Mouse (Mus musculus) testis, adult 2 months (tissue): ENCODE results near the gene Trim14. TPM values are rescaled to one million over a fixed set of nuclear protein-coding genes. Genes with fewer than 3 reads are reported as not detected.

ENCODE experiments used
- H3K27ac ChIP-seq: fragments of 200-500 bp; 2 replicates; pipeline ENCODE4 v1.5.1; 2012; ENCODE audit warnings: low read depth, low read length; ENCODE audit not compliant: control insufficient read depth, insufficient read depth
- H3K27me3 ChIP-seq: fragments of 200-500 bp; 2 replicates; pipeline ENCODE4 v1.6.1; 2012; ENCODE audit warnings: mild to moderate bottlenecking, low read length, moderate library complexity; ENCODE audit not compliant: control insufficient read depth, insufficient read depth
- H3K36me3 ChIP-seq: fragments of 200-500 bp; 2 replicates; pipeline ENCODE4 v1.6.1; 2012; ENCODE audit warnings: mild to moderate bottlenecking, low read length; ENCODE audit not compliant: control insufficient read depth, insufficient read depth
- H3K4me1 ChIP-seq: fragments of 200-500 bp; 2 replicates; pipeline ENCODE4 v1.6.1; 2012; ENCODE audit warnings: low read length; ENCODE audit not compliant: control insufficient read depth, insufficient read depth
- H3K4me3 ChIP-seq: fragments of 200-500 bp; 2 replicates; pipeline ENCODE4 v1.5.1; 2012; ENCODE audit warnings: low read depth, mild to moderate bottlenecking, low read length, moderate library complexity, mixed read lengths; ENCODE audit not compliant: control insufficient read depth
- CTCF ChIP-seq: fragments of 200-500 bp; IDR thresholded peaks from 2 replicates; pipeline ENCODE4 v1.5.1; 2012; ENCODE audit warnings: low read depth, mild to moderate bottlenecking, inconsistent platforms, low read length, moderate library complexity; ENCODE audit not compliant: control insufficient read depth, insufficient read depth, insufficient replicate concordance
- POLR2A ChIP-seq: fragments of 200-500 bp; IDR thresholded peaks from 2 replicates; pipeline ENCODE4 v1.6.1; 2012; ENCODE audit warnings: low read depth, mild to moderate bottlenecking, inconsistent platforms, low read length, moderate library complexity; ENCODE audit not compliant: control insufficient read depth
- polyA plus RNA-seq: library from polyadenylated mRNA; depleted of rRNA; stranded (reverse); fragments of >200 nt; gene quantifications from 2 replicates; pipeline ENCODE4 v1.2.3, GENCODE M21; 2012

Trim14 gene
- polyA plus RNA-seq, 1 experiment, result 6.4 TPM

DNA sequence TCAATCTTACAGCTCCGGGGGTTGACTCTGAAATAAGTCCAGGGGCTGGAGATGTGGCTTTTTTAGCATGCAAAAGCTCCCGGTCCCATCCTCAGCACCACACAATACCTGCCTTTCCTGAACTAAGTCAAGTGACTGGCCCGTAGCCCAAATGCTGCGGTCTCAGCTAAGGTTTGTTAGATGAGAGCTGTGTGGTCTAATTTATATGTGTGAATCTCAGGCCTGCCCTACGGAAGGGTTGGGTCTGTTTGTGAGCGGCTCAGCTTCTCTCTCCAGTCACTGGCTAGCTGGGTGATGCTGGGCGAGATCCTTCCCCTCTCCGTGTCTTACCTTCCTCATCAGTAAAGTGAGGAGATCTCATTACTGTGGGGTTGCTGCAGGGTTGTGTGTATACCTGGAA lies 32.2 kb upstream of the Trim14 start:
- Histone ChIP-seq H3K27me3 (no peaks in the 10 kb centered on the region), H3K4me3 (no peak overlapping the region), H3K4me1 (peaks cover 7% of the 10 kb centered on the region), H3K27ac (no peak overlapping the region), H3K36me3 (no peaks in the 10 kb centered on the region)
- no peak for TF ChIP-seq CTCF
- TF ChIP-seq POLR2A, result no peak

DNA sequence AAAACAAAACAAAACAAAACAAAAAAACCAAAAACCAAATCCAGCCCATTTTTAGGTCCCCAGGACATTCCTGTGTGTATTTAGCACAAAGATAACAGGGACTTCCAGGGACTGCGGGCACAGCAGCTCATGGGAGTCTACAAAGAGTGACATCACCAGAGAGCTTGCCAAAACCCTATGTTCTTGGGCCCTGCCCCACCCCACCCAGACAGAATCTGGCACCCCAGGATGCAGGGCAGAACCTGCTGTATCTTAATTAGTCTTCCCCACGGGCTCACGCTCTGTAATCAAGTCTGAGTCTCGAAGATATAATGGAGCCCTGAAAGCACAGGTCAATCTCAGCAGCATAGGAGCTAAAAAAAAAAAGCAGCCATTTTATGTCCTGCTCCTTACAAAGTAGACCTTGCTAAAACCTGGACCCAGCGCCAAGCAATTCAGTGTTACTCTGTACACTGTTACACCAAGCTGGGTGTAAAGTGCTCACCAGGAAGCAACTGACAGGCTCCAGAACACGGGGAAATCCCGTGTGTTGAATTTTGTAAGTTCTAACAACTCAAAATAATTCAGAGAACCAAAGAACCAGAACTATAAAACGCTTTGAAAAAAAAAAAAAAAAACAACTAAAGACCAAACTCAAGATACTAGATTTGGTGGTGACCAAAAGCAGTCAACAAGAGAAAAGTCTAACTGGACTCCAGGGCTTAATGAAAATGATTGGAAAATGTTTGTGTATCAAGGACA lies 31.2 kb upstream of the Trim14 start:
- H3K4me3 ChIP-seq, result no peak overlapping the region
- peaks cover 9% of the 10 kb centered on the region for H3K4me1 ChIP-seq
- H3K36me3 ChIP-seq, result no peaks in the 10 kb centered on the region
- H3K27ac ChIP-seq, result no peak overlapping the region
- no peaks in the 10 kb centered on the region for H3K27me3 ChIP-seq
- TF ChIP-seq CTCF, result no peak
- TF ChIP-seq POLR2A, result no peak

- H3K4me3 ChIP-seq, result peak overlapping the region; percentile 80
- H3K36me3 ChIP-seq, result no peaks in the 10 kb centered on the region
- peaks cover 9% of the 10 kb centered on the region for H3K4me1 ChIP-seq
- no peak overlapping the region for H3K27ac ChIP-seq
- no peaks in the 10 kb centered on the region for H3K27me3 ChIP-seq
- no peak for TF ChIP-seq CTCF
- TF ChIP-seq POLR2A, result no peak
Observed at GRCm38 (mm10) chr4:46565393-46565955, 29.5 kb upstream of the Trim14 start.

DNA sequence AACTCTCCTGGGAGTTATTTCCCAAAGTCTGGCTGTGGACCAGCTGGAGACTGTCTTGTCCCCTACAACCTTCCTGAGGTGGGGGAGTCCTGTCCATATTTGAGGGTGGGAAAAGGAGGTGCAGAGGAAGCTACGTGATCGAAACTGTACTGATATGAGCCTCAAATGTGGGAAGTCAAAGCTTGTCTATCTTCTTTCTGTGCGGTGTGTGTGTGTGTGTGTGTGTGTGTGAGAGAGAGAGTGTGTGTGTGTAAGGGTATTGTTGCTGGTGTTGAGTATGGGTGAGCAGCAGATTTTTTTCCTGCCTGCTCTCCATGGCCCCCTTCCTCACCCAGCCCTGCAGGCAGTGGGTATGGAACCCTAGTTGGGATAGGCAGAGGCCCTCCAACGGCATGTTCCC lies 28.3 kb upstream of the Trim14 start:
- Histone ChIP-seq H3K27ac (no peak overlapping the region), H3K36me3 (no peaks in the 10 kb centered on the region), H3K4me1 (peaks cover 9% of the 10 kb centered on the region), H3K4me3 (peak overlapping the region; percentile 80), H3K27me3 (no peaks in the 10 kb centered on the region)
- TF ChIP-seq CTCF, result no peak
- no peak for TF ChIP-seq POLR2A

- Histone ChIP-seq H3K27ac (no peak overlapping the region), H3K4me1 (peaks cover 9% of the 10 kb centered on the region)
Observed at GRCm38 (mm10) chr4:46563847-46564246, 27.9 kb upstream of the Trim14 start.

DNA sequence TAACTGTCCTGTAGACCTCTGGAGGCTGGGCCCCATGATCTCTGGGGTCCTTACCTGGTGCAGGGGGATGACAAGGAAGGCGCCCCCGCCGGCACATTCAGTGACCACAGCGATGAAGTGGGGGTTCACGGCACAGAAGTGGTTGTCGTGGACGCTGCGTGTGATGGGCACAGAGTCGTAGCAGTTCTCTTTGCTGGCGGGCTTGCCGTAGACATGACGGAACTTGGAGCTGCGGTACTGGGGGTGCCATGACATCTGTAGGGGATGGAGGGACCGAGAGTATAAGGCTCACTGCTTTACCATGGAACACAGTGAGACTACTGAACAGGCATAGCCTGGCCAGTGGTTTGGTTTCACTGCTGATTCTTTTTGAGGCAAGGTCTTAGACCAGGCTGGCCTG lies 26.9 kb upstream of the Trim14 start:
- Histone ChIP-seq H3K27ac (no peak overlapping the region), H3K4me3 (no peak overlapping the region; the same call in 1 of the 2 replicates), H3K4me1 (peaks cover 9% of the 10 kb centered on the region), H3K36me3 (no peaks in the 10 kb centered on the region), H3K27me3 (no peaks in the 10 kb centered on the region)
- TF ChIP-seq POLR2A (no peak), CTCF (no peak)

More at GRCm38 (mm10) chr4:46563847-46564246, 27.9 kb upstream of the Trim14 start:
- no peak for TF ChIP-seq CTCF
- TF ChIP-seq POLR2A, result no peak
- no peaks in the 10 kb centered on the region for H3K36me3 ChIP-seq
- H3K4me3 ChIP-seq, result peak overlapping the region; percentile 80
- no peaks in the 10 kb centered on the region for H3K27me3 ChIP-seq

DNA sequence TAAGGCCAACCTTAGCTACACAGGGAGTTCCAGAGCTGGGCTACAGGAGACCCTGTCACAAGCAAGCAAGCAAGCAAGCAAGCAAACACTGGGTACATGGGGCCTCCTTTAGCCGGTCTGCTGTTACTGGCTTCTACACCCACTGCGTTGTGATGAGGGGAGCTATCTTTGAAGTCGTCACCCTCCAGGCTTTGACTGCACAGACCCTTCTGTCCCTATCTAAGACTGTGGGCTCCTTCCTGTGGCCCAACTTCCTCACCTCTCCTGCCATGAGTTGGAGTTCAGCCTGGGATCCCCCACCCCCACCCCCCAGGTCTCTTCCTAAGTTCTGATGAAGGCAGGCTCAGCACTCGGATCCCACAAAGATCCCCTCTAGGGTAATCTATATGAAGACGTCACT lies 26.1 kb upstream of the Trim14 start:
- Histone ChIP-seq H3K4me1 (peaks cover 8% of the 10 kb centered on the region), H3K4me3 (no peak overlapping the region), H3K27me3 (no peaks in the 10 kb centered on the region), H3K36me3 (no peaks in the 10 kb centered on the region), H3K27ac (no peak overlapping the region)
- no peak for TF ChIP-seq CTCF
- no peak for TF ChIP-seq POLR2A

- Histone ChIP-seq H3K4me3 (no peak overlapping the region), H3K36me3 (no peaks in the 10 kb centered on the region), H3K4me1 (peaks cover 9% of the 10 kb centered on the region), H3K27me3 (no peaks in the 10 kb centered on the region), H3K27ac (no peak overlapping the region)
- TF ChIP-seq CTCF (no peak), POLR2A (no peak)
Observed at GRCm38 (mm10) chr4:46560069-46560705, 24.2 kb upstream of the Trim14 start.
